Mouse (Mus musculus): ENCODE data around the gene Arl4c. TPM values are rescaled to one million over a fixed set of nuclear protein-coding genes. Genes with fewer than 3 reads are reported as not detected.
A peak's percentile ranks its signal among the peaks of the same experiment; 100 is the strongest.

Gene Arl4c
- polyA plus RNA-seq, 2 experiments from 2014 or later, result 17.3 to 19.6 TPM

DNA sequence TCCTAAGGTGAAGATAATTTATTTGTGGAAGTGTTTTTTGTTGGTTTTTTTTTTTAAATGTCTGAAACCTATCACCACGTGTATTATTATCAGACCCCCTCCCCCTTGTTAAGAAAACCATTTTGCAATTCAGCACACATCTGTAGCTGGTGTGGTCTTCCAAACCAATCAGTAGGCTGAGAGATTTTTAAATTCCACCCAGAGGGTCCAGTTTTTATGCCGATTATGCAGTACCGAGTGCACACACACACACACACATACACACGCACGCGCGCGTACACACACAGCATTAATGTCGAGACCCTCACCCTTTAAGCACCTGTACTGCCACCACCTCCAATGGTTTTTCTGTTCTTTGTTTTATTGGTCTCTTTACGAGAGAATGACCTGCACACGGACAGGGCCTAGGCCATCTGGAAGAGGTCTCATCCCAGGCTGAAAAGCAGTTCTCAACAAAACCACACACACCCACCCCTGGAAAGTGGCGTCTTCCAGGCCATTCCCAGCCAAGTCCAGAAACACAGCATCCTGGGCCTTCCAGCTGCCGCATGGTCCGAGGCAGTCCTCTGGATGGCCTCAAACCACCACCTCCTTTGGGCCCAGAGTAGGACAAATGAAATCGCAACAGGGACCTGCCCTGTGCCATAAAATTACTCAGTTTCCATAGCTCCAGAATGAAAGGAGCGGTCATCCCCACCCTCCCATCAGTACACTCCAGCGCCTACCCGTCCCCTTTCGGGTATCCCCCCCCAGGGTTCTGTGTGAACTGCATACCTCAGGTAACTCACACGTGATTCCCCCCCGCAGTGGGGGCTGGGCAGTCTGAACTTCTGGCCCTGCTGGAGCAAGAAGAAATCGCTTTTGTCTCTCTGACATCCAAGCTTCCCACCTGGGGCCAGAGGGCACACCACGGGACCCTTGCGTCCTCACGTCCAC is 1.9 kb downstream of the Arl4c start:
- ATAC-seq, result peak; percentile 15

DNA sequence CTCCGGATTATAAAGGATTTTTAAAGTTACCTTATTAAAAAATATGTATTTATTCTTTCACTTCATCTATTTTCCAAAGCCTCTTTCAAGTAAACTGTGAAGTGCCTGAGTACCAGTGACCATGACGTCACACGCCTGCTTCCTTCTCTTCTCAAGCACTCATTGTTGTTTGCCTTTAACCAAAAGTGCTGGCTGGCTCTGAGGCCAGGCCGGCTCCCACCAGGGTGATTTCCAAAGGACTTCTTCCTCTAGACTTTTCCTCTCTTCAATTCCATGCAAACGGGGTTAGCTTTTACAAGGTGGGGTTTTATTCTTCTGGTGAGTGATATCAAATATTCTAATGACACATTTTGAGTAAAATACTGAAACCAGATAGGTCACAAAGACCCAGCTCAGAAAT is 2.6 kb downstream of the Arl4c start:
- peak; percentile 26 for ATAC-seq

DNA sequence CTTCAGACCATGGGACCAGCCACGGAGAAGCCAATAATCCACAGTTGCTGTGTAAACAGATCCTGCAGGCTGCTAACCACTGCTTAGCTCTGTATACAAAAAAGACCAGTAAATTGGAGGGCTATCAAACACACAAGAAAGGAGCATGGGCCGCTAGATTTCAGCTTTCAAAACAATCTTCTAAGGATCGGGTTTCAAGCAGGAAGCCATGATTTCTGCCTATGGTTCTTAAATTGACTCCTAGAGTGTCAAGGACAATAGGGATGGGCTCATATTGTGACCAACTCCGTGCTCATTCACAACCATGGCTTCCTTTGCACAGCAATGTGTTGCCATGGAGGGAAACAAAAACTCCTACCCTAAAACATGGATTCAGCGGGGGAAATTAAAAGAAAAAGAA is 3.1 kb downstream of the Arl4c start:
- ATAC-seq, result no peak

DNA sequence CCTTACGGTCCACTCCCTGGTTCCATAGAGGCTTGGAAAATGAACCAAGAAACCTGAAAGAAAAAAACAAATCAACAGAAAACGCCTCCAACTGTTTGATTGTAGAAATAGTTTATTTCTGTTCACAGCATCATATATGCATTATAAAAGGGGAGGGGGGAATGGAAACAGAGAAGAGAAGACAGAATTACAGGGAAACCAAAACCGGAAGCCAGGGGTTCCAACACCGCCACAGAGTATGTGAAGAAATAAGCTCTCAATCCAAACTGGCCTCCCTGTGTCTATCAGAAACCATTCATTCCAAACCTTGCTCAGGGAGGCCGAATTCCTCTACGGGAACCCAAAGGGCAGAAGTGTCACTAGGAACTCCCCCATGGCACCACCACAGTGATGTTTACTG is 3.9 kb downstream of the Arl4c start:
- ATAC-seq, result no peak

DNA sequence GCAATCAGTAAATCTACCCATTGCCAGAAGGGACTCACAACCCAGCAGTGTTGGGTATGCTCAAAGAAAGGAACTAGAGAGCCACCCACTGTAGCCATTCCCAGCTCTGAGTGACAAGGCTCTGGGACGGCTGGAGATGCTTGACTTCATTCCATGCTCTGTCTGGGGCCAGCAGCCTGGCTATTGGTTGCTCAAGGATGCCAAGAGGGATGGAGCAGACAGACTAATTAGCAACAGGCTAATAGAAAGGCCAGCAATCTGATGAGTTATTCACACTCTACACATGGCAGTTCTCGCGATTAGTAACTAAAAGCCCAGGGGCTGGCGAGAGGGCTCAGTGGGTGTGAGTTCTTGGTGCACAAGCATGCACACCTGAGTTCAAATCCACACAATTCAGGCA is 5.6 kb downstream of the Arl4c start:
- no peak for ATAC-seq

DNA sequence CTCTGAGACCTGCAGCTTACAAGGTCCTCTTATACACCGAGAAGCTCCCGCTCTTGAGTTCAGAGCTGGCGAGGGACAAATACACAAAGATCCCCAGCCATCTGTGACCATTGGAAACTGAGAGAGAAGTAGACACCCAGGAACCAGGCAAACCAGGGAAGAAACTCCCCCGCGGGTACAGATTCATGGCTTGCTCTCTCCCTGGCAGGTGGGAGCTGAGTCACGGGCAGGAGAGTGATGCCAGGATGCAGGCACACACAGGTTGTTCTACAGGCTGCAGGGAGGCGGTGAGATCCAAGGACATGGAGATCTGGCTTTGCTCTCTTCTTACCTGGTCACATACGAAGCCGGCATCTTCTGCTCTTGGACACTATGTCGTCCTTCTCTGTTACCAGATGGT is 7.7 kb downstream of the Arl4c start:
- no peak for ATAC-seq

DNA sequence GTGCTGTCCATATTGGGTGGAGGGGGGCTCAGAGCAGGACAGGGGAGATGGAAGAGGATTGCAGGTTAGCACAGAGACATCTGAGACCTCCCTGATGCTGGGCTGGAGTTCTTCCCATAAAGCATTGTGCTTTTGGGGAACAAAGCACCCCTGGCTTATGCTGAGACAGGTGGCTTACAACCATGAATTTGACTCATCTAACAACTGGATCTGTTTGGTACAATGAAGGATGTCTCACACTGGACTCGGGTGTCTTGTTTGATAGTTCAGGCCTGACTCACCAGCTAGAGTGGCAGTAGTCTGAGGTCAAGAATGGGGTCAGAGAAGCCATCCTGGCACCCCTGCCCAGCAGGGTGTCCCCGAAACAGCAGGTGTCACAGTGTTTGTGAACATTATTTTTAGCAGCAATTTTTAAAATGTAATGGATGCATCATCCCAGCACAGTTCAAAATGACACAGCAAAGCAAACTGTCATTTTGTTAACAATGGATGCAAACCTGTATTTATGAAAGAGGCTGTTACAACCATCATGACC is 9.7 kb downstream of the Arl4c start:
- no peak for ATAC-seq

DNA sequence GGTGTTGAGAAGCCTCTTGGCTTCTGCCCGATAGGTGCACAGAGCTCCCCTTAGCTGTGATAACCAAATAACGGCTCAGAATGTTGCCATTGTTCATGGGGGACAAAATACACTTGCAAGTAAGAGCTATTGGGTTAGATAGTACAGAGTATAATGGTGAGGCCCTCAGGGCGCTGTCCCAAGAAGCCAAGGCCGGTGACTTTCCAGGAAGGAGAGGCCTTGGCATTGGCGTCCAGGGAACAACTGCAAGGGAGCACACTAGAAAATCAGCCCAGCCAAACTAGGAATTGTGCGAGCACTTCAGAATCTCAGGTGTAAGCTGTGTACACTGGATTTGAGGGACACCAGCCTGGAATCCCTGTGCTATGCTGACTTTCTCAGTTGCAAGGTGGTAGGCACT is 11.4 kb downstream of the Arl4c start:
- no peak for ATAC-seq

DNA sequence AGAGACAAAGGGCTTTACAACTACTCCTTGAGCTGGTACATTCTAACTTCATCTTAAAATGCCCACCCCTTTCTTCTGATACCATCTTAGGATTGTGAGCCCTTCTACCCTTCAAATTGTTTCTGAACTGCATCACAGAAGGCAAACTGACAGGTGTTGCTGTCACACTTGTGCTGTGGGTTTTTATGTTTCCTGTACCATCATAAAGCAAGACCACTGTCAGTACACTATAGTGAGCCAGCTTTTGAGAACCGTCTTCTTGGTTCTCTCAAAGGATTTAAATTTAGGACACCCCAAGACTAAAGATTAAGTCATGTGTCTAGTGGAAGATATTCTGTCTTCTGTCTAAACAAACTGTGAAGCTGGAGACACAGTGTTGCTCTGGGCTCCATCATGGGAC is 17.3 kb downstream of the Arl4c start:
- ATAC-seq, result peak; percentile 34

DNA sequence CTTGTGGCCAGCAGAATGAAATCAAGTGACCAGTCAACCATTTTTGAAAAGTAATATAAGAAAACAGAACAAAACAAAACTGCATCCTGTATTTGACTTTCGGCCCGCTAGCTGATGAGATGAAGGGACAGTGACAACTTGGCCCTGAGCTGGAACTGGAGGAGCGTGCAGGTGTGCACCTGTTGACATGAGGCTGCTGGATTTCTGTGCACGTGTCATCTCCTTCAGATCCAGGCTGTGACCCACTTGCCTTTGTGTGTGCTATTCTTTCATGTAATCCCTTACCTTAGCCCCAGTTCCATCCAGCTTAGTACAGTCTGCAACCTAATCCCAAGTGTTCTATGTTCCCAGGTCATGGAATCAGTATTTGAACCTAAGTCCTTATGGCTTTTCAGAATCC is 20.4 kb downstream of the Arl4c start:
- ATAC-seq, result no peak

DNA sequence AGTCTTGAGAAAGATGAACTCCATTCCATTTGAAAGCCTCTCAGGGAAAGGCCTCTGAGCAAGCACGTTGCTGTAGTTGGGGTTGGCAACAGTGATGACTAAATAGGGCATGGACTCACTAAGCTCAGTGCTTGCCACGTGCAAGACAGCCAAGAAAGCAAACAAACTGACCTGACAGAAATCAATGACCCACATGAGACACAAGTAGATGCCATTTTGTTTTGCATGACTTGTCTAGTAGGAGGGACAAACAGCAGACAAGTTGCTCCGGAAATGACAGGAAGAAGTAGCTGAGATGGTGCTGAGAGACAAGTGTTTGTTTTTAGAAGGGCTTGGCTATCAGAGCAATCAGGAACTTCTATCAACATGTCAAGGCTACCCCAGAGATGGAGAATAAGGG is 21.2 kb downstream of the Arl4c start:
- no peak for ATAC-seq

DNA sequence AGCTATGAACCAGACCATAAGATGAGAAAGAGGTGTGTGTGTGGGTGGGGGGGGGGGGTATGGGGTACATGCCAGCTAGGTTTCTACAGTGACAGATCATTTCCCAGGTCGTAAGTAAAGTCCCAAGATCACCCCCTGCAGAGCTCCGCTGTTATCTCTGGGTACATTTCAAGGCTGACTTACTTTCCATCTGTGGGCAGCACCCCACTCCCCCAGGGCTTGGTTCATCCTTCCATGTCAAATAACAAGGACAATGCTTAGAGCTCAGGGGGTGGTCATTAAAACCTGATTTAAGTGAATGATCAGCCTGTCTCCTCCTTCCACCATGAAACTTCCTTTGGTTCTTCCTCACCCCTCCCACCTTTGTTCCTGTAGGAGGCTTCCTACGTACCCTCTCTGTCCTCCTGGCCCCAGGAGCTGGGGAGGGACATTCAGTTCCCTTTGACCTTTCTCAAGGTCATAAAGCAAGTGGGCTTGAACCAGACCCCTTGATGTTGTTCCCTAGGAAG is 23.7 kb downstream of the Arl4c start:
- ATAC-seq, result no peak

DNA sequence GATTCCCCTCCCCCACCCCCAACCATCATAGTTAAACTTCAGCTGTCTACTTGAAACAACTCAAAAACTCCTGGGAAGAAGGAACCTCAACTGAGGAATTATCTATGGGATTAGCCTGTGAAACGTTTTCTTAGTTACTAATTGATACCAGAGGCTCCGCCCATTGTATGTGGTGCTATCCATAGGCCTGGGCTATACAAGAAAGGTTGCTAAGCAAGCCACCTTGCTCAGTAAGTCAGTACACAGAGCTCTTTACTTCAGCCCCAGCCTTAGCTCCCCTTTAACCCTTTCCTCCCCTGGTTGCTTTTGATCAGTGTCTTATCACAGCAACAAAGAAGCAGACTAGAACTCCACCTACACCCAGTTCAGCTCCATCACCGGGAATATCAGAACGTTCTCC is 31.2 kb downstream of the Arl4c start:
- ATAC-seq, result no peak

DNA sequence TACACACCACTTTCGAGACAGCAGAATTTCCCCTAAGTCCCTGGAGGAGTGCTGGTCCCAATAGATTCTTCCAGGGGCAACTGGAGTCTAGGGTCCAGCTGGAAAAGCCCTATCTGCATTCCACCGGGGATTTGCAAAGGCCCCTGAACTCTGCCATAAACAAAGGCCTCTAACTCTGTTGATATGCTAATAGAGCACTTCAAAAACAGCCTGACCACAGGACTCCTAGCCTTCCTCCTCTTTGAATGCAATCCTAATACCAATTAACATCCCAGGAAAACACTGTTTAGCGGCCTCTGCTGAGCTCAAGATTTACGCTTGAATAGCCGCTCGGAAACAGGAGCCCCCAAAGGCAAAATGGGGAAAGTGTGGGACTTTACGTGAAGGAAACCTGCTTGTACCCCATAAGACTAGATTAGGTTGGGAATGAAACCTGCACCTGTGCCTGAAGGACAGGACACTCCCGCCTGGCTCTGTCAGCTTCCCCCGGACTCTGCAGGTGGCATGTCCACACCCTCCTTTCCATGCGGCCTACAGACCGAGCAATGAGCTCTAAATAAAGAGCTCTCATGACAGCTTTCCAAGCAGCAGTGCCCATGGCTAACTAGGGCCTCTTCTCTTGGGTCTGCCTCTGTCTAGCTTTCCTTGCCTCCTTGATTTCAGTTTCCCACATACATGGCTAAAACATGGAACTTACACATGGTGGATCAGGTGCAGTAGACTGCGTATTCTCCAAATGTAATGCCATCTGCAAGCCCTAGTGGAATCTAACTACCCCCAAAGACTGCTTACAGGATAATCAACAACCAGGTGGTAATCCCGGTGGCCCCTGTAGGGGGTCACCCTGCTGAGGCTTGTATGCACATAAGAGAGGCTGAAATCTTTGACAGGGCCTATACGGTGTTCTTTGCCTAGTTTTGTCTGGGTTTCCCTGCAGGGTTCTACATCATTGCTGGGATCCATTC is 32.9 kb downstream of the Arl4c start:
- no peak for ATAC-seq

DNA sequence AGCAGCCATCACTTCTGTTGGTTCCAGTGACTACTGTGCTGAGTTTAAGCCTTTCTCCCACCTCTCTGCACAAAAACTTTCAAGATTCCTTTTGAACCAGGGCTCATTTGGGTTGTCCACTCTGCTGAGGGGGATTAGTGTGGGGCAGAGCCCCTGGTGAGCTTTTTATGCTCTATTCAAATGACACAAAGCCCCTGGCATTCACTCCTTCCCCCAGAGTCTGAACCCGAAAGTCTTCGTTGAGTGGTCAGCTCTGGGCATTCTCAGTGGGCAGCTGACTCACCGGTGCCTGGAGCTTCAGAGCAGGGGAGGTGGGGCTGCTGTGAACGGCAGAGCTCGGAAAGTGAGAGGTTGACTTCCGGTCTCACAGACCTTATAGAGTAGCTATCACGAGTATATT is 33.7 kb downstream of the Arl4c start:
- ATAC-seq, result no peak

DNA sequence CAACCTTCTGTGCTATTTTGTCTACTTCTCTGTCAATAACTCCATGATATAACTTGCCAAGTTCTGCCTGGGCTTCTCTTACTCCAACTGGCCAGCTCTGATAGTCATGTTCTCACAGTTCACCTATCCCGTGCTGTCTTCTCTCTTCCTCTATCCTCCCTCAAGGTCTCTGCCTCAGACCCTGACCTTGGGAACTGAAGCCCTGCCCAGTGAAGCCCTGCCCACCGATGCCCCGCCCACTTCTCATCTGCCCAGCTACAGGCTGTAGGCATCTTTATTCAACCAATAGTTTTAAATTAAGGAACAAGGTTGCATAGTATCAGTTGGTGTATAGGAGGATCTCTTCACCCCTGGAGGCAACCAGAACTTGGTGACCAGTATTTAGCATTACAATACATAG is 37.4 kb downstream of the Arl4c start:
- ATAC-seq, result no peak

DNA sequence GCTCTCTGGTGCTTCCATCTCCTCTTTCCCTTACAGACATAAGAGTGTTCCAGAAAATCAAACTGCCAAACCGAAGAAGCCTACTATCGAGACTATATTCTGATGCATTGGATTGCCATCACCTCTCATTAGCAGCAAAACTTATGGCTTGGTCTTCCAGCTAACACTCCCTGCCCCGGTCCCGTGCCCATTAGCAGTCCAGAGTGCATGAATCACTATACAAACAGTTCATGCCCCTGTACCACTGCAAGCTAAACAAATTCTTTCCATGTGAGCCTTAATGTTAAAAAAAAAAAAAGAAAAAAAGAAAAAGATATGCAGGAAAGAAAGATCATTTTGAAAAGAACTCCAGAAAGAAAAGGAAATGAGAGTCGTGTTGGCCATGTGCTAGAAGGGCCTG is 39.3 kb downstream of the Arl4c start:
- no peak for ATAC-seq

DNA sequence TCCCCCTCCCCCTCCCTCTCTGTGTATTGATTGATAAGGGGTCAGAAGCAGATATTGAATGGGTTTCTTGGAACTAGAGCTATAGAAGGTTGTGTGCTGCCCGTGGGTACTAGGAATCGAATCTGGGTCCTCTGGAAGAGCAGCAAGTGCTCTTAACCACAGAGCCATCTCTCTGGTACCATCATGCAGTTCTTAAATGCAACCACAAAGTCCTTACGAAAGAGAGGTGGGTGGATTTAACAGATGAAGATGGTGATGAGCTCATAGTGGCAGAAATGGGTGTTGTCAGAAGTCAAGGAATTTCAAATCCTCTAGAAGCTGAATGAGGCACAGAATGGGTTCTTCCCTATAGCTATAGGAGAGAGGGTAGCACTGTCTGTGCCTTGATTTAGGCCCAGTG is 40.8 kb downstream of the Arl4c start:
- ATAC-seq, result peak; percentile 41

DNA sequence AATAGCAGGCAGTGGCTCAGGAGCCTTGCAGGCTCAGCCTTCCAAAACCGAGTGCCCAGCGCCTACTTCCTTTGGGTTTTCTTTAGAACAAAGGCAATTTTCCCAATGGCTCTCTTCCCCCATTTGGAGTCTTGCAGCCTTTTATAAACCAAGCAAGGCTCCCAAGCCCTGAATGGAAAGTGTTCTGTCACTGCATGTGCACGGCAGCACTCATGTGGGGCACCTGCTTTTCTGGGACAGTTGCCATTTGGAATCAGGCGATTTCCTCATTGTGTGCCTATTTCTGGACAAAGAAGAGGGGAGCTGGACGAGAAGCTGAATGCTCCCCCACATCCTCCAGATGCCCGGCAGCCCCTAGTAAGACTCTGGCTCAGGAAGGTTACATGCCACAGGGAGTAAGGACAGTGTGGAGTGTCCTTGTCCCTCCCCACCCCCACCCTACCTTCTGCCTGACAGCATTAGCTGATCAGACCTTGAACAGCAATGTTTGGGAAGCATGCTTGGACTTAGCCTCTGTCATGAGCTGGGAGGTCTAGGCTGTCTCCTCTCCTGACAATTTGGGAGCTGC is 43.6 kb downstream of the Arl4c start:
- no peak for ATAC-seq

DNA sequence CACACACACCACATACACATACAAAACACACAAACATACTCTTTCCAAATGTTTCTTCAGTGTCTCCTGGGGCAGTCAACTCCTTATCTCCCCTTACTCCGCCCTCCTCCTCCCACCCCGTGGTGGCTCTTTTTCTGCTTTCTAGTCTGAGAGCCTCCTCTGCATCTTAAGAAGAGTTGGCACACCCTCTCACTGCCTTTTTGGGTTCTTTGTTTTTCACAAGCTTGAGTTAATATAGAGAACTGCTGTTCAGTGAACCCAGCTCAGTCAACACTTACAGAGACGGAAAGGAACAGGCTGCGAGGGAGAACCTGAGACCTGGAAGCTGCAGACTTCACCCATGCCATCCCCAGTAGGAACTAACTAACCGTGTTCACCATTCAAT is 45.9 kb downstream of the Arl4c start:
- no peak for ATAC-seq

DNA sequence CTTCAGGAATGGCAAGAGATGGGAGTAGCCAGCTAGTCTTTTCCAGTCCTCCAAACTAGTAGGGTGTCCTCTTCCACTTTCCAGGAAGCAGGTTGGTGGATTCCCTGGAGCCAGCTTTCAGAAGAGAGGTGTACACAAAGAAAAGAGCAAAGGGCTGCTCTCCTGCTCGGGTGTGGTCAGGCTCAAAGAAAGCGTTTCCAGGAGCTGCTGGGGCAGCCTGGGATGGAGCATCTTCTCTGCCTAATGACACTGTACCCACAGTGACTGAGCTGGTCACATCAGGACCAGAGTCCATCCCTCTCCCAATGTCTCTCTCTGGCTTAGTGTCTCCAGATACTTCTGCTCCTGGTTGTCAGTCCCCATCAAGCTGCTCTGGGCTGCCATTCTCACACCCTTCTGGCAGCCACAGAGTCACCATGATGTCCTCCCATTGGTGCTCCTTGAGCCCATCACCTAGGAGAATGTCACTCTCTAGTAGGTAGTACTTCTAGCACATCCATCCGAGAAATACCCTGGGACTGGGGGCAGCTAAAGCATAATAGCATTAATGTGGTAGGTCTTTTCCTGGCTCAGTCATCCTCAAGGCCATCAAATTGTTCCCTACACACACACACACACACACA is 46.4 kb downstream of the Arl4c start:
- ATAC-seq, result no peak

Data from activated CD4-positive, CD25-positive, alpha-beta regulatory T cell, adult 4 months (primary cell).